Mouse (Mus musculus): ENCODE results near the gene Arl4c. TPM values are rescaled to one million over a fixed set of nuclear protein-coding genes. Genes with fewer than 3 reads are reported as not detected.

Gene Arl4c
- polyA plus RNA-seq, 1 experiment: 71.3 TPM

- H3K4me3 ChIP-seq (ENCODE audit: control insufficient read depth, insufficient read depth, low read length): no peak overlapping the region
- no peak for DNase-seq
- peaks cover 19% of the 10 kb centered on the region for H3K4me1 ChIP-seq (replicated peaks; ENCODE audit: control insufficient read depth, insufficient read depth, low read length)
- 92% methylated on average over 6 of the region's 6 CpGs for WGBS
- H3K36me3 ChIP-seq (ENCODE audit: control insufficient read depth, insufficient read depth, low read length): no peaks in the 10 kb centered on the region
- no peak overlapping the region for H3K27ac ChIP-seq (ENCODE audit: control insufficient read depth, insufficient read depth, low read length)
- no peaks in the 10 kb centered on the region for H3K27me3 ChIP-seq (ENCODE audit: control insufficient read depth, insufficient read depth, low read length)
- TF ChIP-seq CTCF (IDR thresholded peaks at IDR 0.05; ENCODE audit: borderline replicate concordance, control insufficient read depth, extremely low read depth, insufficient read depth, low read length, poor library complexity): no peak
- TF ChIP-seq POLR2A (IDR thresholded peaks at IDR 0.05; ENCODE audit: control insufficient read depth, extremely low read depth, insufficient read depth, low read length, poor library complexity): no peak
Observed at GRCm38 (mm10) chr1:88707536-88707935, 5.5 kb upstream of the Arl4c start.

DNA sequence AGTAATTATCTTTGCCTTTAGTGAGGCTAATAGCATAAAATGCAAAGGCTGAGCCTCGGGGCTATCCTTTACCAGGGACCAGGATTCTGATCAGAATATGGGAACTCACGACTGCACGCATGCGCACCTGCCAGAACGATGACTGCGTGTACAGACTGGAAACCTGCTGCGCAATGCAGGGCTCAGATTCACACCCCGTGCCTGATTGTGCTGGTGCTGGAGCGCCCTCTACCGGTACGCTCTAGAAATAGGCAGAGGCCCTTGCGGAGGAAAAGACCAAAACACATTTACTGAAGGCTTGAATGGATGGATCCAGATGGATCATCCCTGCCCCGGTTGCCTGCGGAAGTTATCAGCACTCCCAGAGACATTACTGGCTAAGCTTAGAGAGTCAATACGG, 3.8 kb upstream of the Arl4c start:
- no peak overlapping the region for H3K27ac ChIP-seq (ENCODE audit: control insufficient read depth, insufficient read depth, low read length)
- 1% methylated on average over 15 of the region's 15 CpGs for WGBS
- H3K4me1 ChIP-seq (replicated peaks; ENCODE audit: control insufficient read depth, insufficient read depth, low read length): peaks cover 21% of the 10 kb centered on the region
- DNase-seq: peak; percentile 89
- no peak overlapping the region for H3K4me3 ChIP-seq (ENCODE audit: control insufficient read depth, insufficient read depth, low read length)
- H3K27me3 ChIP-seq (ENCODE audit: control insufficient read depth, insufficient read depth, low read length): no peaks in the 10 kb centered on the region
- peak; percentile 93 for TF ChIP-seq CTCF (IDR thresholded peaks at IDR 0.05; ENCODE audit: borderline replicate concordance, control insufficient read depth, extremely low read depth, insufficient read depth, low read length, poor library complexity)
- TF ChIP-seq POLR2A (IDR thresholded peaks at IDR 0.05; ENCODE audit: control insufficient read depth, extremely low read depth, insufficient read depth, low read length, poor library complexity): no peak
- H3K36me3 ChIP-seq (ENCODE audit: control insufficient read depth, insufficient read depth, low read length): no peaks in the 10 kb centered on the region

DNA sequence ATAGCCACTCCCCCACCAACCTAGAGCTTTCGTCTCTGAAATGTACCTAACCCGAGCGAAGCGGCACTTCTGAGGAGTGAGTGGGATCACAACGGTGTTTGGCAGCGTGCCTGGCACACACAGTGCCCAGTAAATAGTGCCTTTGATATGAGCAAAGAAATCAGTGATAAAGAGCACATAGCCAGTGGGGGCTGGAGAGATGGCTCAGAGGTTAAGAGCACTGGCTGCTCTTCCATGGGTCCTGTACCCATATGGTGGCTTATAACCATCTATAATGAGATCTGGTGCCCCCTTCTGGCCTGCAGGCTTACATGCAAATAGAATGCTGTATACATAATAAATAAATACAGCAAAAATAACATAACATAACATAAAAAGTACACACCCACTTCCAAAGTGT, 3.0 kb upstream of the Arl4c start:
- DNase-seq: peak; percentile 77
- Histone ChIP-seq H3K4me3 (ENCODE audit: control insufficient read depth, insufficient read depth, low read length) (no peak overlapping the region), H3K27ac (ENCODE audit: control insufficient read depth, insufficient read depth, low read length) (no peak overlapping the region), H3K36me3 (ENCODE audit: control insufficient read depth, insufficient read depth, low read length) (no peaks in the 10 kb centered on the region), H3K27me3 (ENCODE audit: control insufficient read depth, insufficient read depth, low read length) (no peaks in the 10 kb centered on the region), H3K4me1 (replicated peaks; ENCODE audit: control insufficient read depth, insufficient read depth, low read length) (peaks cover 21% of the 10 kb centered on the region)
- WGBS: 75% methylated on average over 6 of the region's 6 CpGs
- TF ChIP-seq POLR2A (IDR thresholded peaks at IDR 0.05; ENCODE audit: control insufficient read depth, extremely low read depth, insufficient read depth, low read length, poor library complexity): no peak
- TF ChIP-seq CTCF (IDR thresholded peaks at IDR 0.05; ENCODE audit: borderline replicate concordance, control insufficient read depth, extremely low read depth, insufficient read depth, low read length, poor library complexity): no peak

DNA sequence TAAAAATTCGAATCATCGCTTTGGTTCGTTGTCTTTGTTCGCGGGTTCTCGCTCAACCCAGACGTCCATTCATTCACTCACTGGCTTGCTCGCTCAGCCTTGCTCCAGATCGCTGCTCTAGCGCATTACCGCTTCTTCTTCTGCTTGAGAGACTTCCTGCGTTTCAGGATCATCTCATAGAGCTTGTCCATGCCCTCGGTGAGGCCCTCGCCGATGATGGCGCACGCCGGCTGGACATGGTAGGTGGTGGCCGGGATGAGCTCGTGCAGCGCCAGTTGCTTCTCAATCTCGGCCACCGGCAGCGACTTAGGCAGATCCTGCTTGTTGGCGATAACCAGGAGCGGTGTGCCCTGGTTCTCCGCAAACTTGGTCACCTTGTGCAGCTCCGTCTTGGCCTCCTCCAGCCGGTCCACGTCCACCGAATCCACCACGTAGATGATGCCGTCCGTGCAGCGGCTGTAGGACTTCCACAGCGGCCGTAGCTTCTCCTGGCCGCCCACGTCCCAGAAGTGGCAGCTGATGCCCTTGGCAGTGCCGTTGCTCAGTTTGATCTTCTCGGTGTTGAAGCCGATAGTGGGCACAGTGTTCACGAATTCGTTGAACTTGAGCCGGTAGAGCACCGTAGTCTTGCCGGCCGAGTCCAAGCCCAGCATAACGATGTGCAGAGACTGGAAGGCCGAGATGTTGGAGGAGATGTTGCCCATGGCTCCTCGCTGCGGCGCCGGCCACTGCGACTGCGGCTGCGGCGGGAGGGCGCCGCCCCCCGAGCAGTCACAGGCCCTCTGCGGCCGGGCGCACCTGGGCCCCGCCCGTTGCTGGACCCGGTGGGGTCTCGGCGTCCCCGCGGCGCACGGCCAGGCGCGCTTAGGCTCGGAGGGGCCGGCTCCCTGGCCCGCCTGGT, 810 bp downstream of the Arl4c start:
- peak overlapping the region; percentile 79 for H3K4me3 ChIP-seq (ENCODE audit: control insufficient read depth, insufficient read depth, low read length)
- H3K27me3 ChIP-seq (ENCODE audit: control insufficient read depth, insufficient read depth, low read length): no peaks in the 10 kb centered on the region
- under 1% methylated on average over 78 of the region's 78 CpGs for WGBS
- peaks cover 9% of the 10 kb centered on the region; the same call in 1 of the 2 replicates for H3K36me3 ChIP-seq (ENCODE audit: control insufficient read depth, insufficient read depth, low read length)
- peak; percentile 63 for DNase-seq
- TF ChIP-seq POLR2A (IDR thresholded peaks at IDR 0.05; ENCODE audit: control insufficient read depth, extremely low read depth, insufficient read depth, low read length, poor library complexity) (no peak; the same call in 1 of the 2 replicates), CTCF (IDR thresholded peaks at IDR 0.05; ENCODE audit: borderline replicate concordance, control insufficient read depth, extremely low read depth, insufficient read depth, low read length, poor library complexity) (no peak)
- peaks cover 18% of the 10 kb centered on the region for H3K4me1 ChIP-seq (replicated peaks; ENCODE audit: control insufficient read depth, insufficient read depth, low read length)
- H3K27ac ChIP-seq (ENCODE audit: control insufficient read depth, insufficient read depth, low read length): peak overlapping the region; percentile 62

DNA sequence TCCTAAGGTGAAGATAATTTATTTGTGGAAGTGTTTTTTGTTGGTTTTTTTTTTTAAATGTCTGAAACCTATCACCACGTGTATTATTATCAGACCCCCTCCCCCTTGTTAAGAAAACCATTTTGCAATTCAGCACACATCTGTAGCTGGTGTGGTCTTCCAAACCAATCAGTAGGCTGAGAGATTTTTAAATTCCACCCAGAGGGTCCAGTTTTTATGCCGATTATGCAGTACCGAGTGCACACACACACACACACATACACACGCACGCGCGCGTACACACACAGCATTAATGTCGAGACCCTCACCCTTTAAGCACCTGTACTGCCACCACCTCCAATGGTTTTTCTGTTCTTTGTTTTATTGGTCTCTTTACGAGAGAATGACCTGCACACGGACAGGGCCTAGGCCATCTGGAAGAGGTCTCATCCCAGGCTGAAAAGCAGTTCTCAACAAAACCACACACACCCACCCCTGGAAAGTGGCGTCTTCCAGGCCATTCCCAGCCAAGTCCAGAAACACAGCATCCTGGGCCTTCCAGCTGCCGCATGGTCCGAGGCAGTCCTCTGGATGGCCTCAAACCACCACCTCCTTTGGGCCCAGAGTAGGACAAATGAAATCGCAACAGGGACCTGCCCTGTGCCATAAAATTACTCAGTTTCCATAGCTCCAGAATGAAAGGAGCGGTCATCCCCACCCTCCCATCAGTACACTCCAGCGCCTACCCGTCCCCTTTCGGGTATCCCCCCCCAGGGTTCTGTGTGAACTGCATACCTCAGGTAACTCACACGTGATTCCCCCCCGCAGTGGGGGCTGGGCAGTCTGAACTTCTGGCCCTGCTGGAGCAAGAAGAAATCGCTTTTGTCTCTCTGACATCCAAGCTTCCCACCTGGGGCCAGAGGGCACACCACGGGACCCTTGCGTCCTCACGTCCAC, 1.9 kb downstream of the Arl4c start:
- DNase-seq: peak; percentile 75
- Histone ChIP-seq H3K4me1 (replicated peaks; ENCODE audit: control insufficient read depth, insufficient read depth, low read length) (peaks cover 18% of the 10 kb centered on the region), H3K36me3 (ENCODE audit: control insufficient read depth, insufficient read depth, low read length) (peaks cover 9% of the 10 kb centered on the region; the same call in 1 of the 2 replicates), H3K27me3 (ENCODE audit: control insufficient read depth, insufficient read depth, low read length) (no peaks in the 10 kb centered on the region), H3K4me3 (ENCODE audit: control insufficient read depth, insufficient read depth, low read length) (peak overlapping the region; percentile 79), H3K27ac (ENCODE audit: control insufficient read depth, insufficient read depth, low read length) (peak overlapping the region; percentile 62)
- 9% methylated on average over 25 of the region's 25 CpGs for WGBS
- TF ChIP-seq POLR2A (IDR thresholded peaks at IDR 0.05; ENCODE audit: control insufficient read depth, extremely low read depth, insufficient read depth, low read length, poor library complexity) (no peak), CTCF (IDR thresholded peaks at IDR 0.05; ENCODE audit: borderline replicate concordance, control insufficient read depth, extremely low read depth, insufficient read depth, low read length, poor library complexity) (0 out of 2 replicates have a peak, but pooled peaks have one; percentile 8)

DNA sequence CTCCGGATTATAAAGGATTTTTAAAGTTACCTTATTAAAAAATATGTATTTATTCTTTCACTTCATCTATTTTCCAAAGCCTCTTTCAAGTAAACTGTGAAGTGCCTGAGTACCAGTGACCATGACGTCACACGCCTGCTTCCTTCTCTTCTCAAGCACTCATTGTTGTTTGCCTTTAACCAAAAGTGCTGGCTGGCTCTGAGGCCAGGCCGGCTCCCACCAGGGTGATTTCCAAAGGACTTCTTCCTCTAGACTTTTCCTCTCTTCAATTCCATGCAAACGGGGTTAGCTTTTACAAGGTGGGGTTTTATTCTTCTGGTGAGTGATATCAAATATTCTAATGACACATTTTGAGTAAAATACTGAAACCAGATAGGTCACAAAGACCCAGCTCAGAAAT, 2.6 kb downstream of the Arl4c start:
- DNase-seq: peak; percentile 65
- 11% methylated on average over 5 of the region's 5 CpGs for WGBS
- H3K36me3 ChIP-seq (ENCODE audit: control insufficient read depth, insufficient read depth, low read length): peaks cover 9% of the 10 kb centered on the region; the same call in 1 of the 2 replicates
- peaks cover 22% of the 10 kb centered on the region for H3K4me1 ChIP-seq (replicated peaks; ENCODE audit: control insufficient read depth, insufficient read depth, low read length)
- TF ChIP-seq POLR2A (IDR thresholded peaks at IDR 0.05; ENCODE audit: control insufficient read depth, extremely low read depth, insufficient read depth, low read length, poor library complexity): 0 out of 2 replicates have a peak, but pooled peaks have one; percentile 33
- TF ChIP-seq CTCF (IDR thresholded peaks at IDR 0.05; ENCODE audit: borderline replicate concordance, control insufficient read depth, extremely low read depth, insufficient read depth, low read length, poor library complexity): no peak
- no peaks in the 10 kb centered on the region for H3K27me3 ChIP-seq (ENCODE audit: control insufficient read depth, insufficient read depth, low read length)
- peak overlapping the region; percentile 40 for H3K4me3 ChIP-seq (ENCODE audit: control insufficient read depth, insufficient read depth, low read length)
- H3K27ac ChIP-seq (ENCODE audit: control insufficient read depth, insufficient read depth, low read length): peak overlapping the region; percentile 19; the same call in 1 of the 2 replicates

Measured in thymus, adult 2 months (tissue).